Mouse (Mus musculus) urinary bladder, postnatal 25 days (tissue): ENCODE results near the gene Tedc2.

Experiments
- DNase-seq: peaks from one replicate; pipeline ENCODE4 v3.0.0; 2022; ENCODE audit warnings: low spot score

Gene Tedc2

GRCm38 (mm10) chr17:24220435-24221411 lies at the start of gene Tedc2:
TSS of gene Tedc2 (minus strand) at chr17:24220851.
- DNase-seq: peak; percentile 91

- DNase-seq: no peak
These were observed 46.5 kb upstream of the Tedc2 start for GRCm38 (mm10) chr17:24267133-24267532.

- no peak for DNase-seq
These were observed 44.1 kb upstream of the Tedc2 start for GRCm38 (mm10) chr17:24264766-24265165.

- DNase-seq: no peak
These were observed 39.9 kb upstream of the Tedc2 start for GRCm38 (mm10) chr17:24260516-24260915.

GRCm38 (mm10) chr17:24259702-24260101 lies 39.1 kb upstream of the Tedc2 start:
- DNase-seq: no peak

GRCm38 (mm10) chr17:24258981-24259380 lies 38.3 kb upstream of the Tedc2 start:
- no peak for DNase-seq

GRCm38 (mm10) chr17:24252329-24252728 lies 31.7 kb upstream of the Tedc2 start:
- DNase-seq: no peak

- peak; percentile 86 for DNase-seq
These were observed 30.8 kb upstream of the Tedc2 start, which contains the start of gene Ccnf for GRCm38 (mm10) chr17:24251320-24252069. TSS of gene Ccnf (minus strand) at chr17:24251484.

GRCm38 (mm10) chr17:24250988-24251319 lies 30.3 kb upstream of the Tedc2 start:
- no peak for DNase-seq

- DNase-seq: no peak
These were observed 28.0 kb upstream of the Tedc2 start for GRCm38 (mm10) chr17:24248641-24249040.

GRCm38 (mm10) chr17:24244061-24244460 lies 23.4 kb upstream of the Tedc2 start:
- no peak for DNase-seq

GRCm38 (mm10) chr17:24243311-24243969 lies 22.8 kb upstream of the Tedc2 start:
- no peak for DNase-seq

GRCm38 (mm10) chr17:24236921-24237320 lies 16.3 kb upstream of the Tedc2 start:
- DNase-seq: peak; percentile 23

GRCm38 (mm10) chr17:24236479-24236878 lies 15.8 kb upstream of the Tedc2 start:
- DNase-seq: no peak

GRCm38 (mm10) chr17:24227941-24228340 lies 7.3 kb upstream of the Tedc2 start:
- DNase-seq: no peak

- DNase-seq: no peak
These were observed 6.1 kb upstream of the Tedc2 start for GRCm38 (mm10) chr17:24226721-24227120.

- no peak for DNase-seq
These were observed 5.2 kb upstream of the Tedc2 start for GRCm38 (mm10) chr17:24225851-24226250.

- DNase-seq: no peak
These were observed 4.1 kb upstream of the Tedc2 start for GRCm38 (mm10) chr17:24224741-24225140.

- no peak for DNase-seq
These were observed 2.9 kb upstream of the Tedc2 start for GRCm38 (mm10) chr17:24223513-24223912.

- DNase-seq: no peak
These were observed 2.0 kb upstream of the Tedc2 start for GRCm38 (mm10) chr17:24222653-24223052.

GRCm38 (mm10) chr17:24216836-24217235 lies 3.8 kb downstream of the Tedc2 start:
- DNase-seq: no peak

- DNase-seq: no peak
These were observed 7.5 kb downstream of the Tedc2 start for GRCm38 (mm10) chr17:24213186-24213585.
